Mouse (Mus musculus) kidney, postnatal 0 days (tissue): ENCODE data around the gene Klrg2. TPM values are rescaled to one million over a fixed set of nuclear protein-coding genes. Genes with fewer than 3 reads are reported as not detected.

Source experiments
- ATAC-seq: fragments of 200-750 bp; cut with Nextera tagmentation; replicated peaks from 2 replicates; pipeline ENCODE4 v1.8.0; 2017; ENCODE audit warnings: low read depth, moderate number of reproducible peaks, moderate TSS enrichment, moderate library complexity; ENCODE audit not compliant: low FRiP score
- DNase-seq: peaks from one replicate; pipeline ENCODE4 v3.0.0-alpha.2; 2016; ENCODE audit warnings: low spot score
- H3K27ac ChIP-seq: fragments of 300-500 bp; sonication (generic); 2 replicates; pipeline ENCODE4 v1.5.1; 2014; ENCODE audit warnings: mild to moderate bottlenecking
- H3K27me3 ChIP-seq: fragments of 300-500 bp; sonication (generic); 2 replicates; pipeline ENCODE4 v1.6.1; 2014; ENCODE audit warnings: low read length, mixed read lengths; ENCODE audit not compliant: insufficient read depth
- H3K36me3 ChIP-seq: fragments of 300-500 bp; sonication (generic); 2 replicates; pipeline ENCODE4 v1.6.1; 2014; ENCODE audit warnings: low read length, mixed read lengths; ENCODE audit not compliant: insufficient read depth
- H3K4me1 ChIP-seq: fragments of 300-500 bp; sonication (generic); replicated peaks from 2 replicates; pipeline ENCODE4 v1.6.1; 2014; ENCODE audit warnings: antibody characterized with exemption, low read length, mixed read lengths; ENCODE audit not compliant: insufficient read depth
- H3K4me2 ChIP-seq: fragments of 300-500 bp; sonication (generic); 2 replicates; pipeline ENCODE4 v1.6.1; 2014; ENCODE audit warnings: mild to moderate bottlenecking, low read length, moderate library complexity, mixed read lengths
- H3K4me3 ChIP-seq: fragments of 300-500 bp; sonication (generic); replicated peaks from 2 replicates; pipeline ENCODE4 v1.5.1; 2014; ENCODE audit warnings: low read depth, low read length
- H3K9ac ChIP-seq: fragments of 300-500 bp; sonication (generic); 2 replicates; pipeline ENCODE4 v1.6.1; 2014; ENCODE audit warnings: low read depth, low read length
- H3K9me3 ChIP-seq: fragments of 300-500 bp; sonication (generic); replicated peaks from 2 replicates; pipeline ENCODE4 v1.6.1; 2016; ENCODE audit warnings: low read length, inconsistent platforms, mixed read lengths
- CTCF ChIP-seq: IDR thresholded peaks from 2 replicates; pipeline ENCODE4 v1.5.1; 2016; ENCODE audit warnings: antibody characterized with exemption, low read depth, mild to moderate bottlenecking, moderate library complexity
- WGBS: fragments of 180-500 bp; shearing (Covaris S2); extraction: QIAGEN DNeasy Blood & Tissue Kit; methylation state at CpG from one replicate; pipeline ENCODE4 v1.1.7; 2014; 5-methylcytosine and 5-hydroxymethylcytosine counted together
- polyA plus RNA-seq: library from polyadenylated mRNA; unstranded; fragments of >200 nt; fragmentation: Nextera tagmentation; extraction: Ambion mirVana; gene quantifications from 2 replicates; pipeline ENCODE4 v1.2.1, GENCODE M21; 2015

Klrg2 gene
- polyA plus RNA-seq = 0.82 and 1.4 TPM in 2 replicates

GRCm38 (mm10) chr6:38636852-38637618 lies at the start of gene Klrg2:
Gene Klrg2 (minus strand): TSS chr6:38637242.
- peak; percentile 78 for DNase-seq
- no peaks in the 10 kb centered on the region for H3K36me3 ChIP-seq
- no peaks in the 10 kb centered on the region for H3K9me3 ChIP-seq
- peak within 1 kb of the TSS; percentile 99 for H3K4me2 ChIP-seq
- peak within 1 kb of the TSS; percentile 52 for H3K4me3 ChIP-seq
- H3K27me3 ChIP-seq = peaks cover 38% of the 10 kb centered on the region
- peak within 1 kb of the TSS; percentile 48 for H3K9ac ChIP-seq
- H3K4me1 ChIP-seq = peaks cover 5% of the 10 kb centered on the region; the same call in 1 of the 2 replicates
- ATAC-seq = peak; percentile 89
- 4% methylated on average over 59 of the region's 60 CpGs for WGBS
- no peak for TF ChIP-seq CTCF
- H3K27ac ChIP-seq = no peak within 1 kb of the TSS

DNA sequence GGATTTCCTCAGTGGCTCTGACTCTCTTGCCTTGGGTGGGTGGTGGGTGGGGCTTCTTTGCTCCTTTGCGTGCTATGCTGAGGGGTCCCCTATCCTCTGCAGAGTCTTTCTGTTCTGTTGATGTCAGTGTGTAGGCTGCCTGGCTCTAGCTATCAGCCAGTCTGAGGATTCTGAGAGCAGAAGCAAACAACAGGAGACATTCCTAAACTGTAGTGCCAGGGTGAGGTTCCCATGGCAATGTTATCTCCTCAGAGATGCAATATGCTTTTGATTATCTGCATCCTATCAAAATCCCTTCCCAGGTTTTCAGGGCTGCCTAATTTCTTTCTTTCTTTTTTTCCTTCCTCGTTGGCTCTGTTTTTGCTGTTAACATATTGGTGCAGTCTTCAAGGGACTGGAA lies 45.5 kb upstream of the Klrg2 start:
- H3K4me3 ChIP-seq = no peak overlapping the region
- H3K27me3 ChIP-seq = no peaks in the 10 kb centered on the region
- H3K9me3 ChIP-seq = no peaks in the 10 kb centered on the region
- 0 out of 2 replicates have a peak, but pooled peaks cover 2% of the 10 kb centered on the region for H3K36me3 ChIP-seq
- ATAC-seq = no peak
- 62% methylated on average over 2 of the region's 2 CpGs for WGBS
- no peak for TF ChIP-seq CTCF
- no peaks in the 10 kb centered on the region for H3K4me1 ChIP-seq
- H3K9ac ChIP-seq = no peak overlapping the region
- no peak overlapping the region for H3K4me2 ChIP-seq
- H3K27ac ChIP-seq = no peak overlapping the region
- no peak for DNase-seq

GRCm38 (mm10) chr6:38677629-38678028 lies 40.6 kb upstream of the Klrg2 start:
- no peak for TF ChIP-seq CTCF
- WGBS = 78% methylated on average over 9 of the region's 9 CpGs
- H3K9ac ChIP-seq = no peak overlapping the region

GRCm38 (mm10) chr6:38676723-38677122 lies 39.7 kb upstream of the Klrg2 start:
- Histone ChIP-seq H3K36me3 (no peaks in the 10 kb centered on the region), H3K27me3 (no peaks in the 10 kb centered on the region), H3K9me3 (no peaks in the 10 kb centered on the region), H3K4me2 (no peak overlapping the region), H3K4me1 (no peaks in the 10 kb centered on the region), H3K4me3 (no peak overlapping the region), H3K27ac (no peak overlapping the region), H3K9ac (no peak overlapping the region)
- ATAC-seq (no peak), DNase-seq (no peak)
- WGBS = 75% methylated on average over 14 of the region's 14 CpGs
- no peak for TF ChIP-seq CTCF

More at GRCm38 (mm10) chr6:38677629-38678028, 40.6 kb upstream of the Klrg2 start:
- no peak overlapping the region for H3K4me2 ChIP-seq
- H3K27me3 ChIP-seq = no peaks in the 10 kb centered on the region
- ATAC-seq (no peak), DNase-seq (no peak)
- no peak overlapping the region for H3K4me3 ChIP-seq
- H3K9me3 ChIP-seq = no peaks in the 10 kb centered on the region
- H3K36me3 ChIP-seq = no peaks in the 10 kb centered on the region
- no peaks in the 10 kb centered on the region for H3K4me1 ChIP-seq
- H3K27ac ChIP-seq = no peak overlapping the region

DNA sequence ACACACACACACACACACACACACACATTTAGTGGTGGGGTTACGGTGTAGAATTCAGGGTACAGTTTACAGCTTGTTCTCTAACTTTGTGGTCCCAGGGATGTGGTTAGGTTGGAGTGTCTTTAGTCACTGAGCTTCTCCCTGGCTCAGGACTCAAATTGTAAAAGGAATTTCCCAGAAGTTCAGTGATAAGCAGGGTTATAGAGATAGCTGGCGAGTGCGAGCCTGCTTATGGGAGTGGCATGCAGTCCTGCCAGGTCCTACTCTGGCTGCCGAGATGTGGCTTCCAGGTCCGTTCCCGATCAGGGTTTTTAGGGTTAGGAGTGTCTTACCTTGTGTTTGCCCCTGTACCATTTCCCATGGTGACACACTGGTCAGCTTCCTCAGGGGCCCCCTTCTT lies 39.2 kb upstream of the Klrg2 start:
- Histone ChIP-seq H3K27me3 (no peaks in the 10 kb centered on the region), H3K27ac (no peak overlapping the region), H3K9ac (no peak overlapping the region), H3K4me1 (no peaks in the 10 kb centered on the region), H3K9me3 (no peaks in the 10 kb centered on the region), H3K4me3 (no peak overlapping the region), H3K36me3 (no peaks in the 10 kb centered on the region), H3K4me2 (no peak overlapping the region)
- ATAC-seq = no peak
- no peak for DNase-seq
- TF ChIP-seq CTCF = no peak
- WGBS = 82% methylated on average over 6 of the region's 6 CpGs

DNA sequence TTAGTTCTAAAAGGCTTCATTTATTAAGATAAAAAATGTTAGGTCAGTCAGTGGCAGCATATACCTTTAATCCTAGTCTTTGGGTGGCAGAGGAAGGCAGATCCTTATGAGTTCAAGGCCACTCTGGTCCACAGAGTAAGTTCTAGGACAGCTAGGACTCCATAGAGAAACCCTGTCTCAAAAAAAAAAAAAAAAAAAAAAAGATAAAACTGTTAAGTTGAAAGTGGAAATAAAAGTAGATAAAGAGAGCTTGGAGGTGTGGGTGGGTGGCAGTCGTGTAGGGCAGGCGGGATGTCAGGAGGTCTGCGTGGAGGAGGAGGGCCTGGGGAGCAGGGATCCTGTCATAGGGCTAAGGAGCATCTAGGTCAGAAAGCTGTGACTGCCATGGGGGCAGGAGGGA lies 35.0 kb upstream of the Klrg2 start:
- DNase-seq = no peak
- H3K27me3 ChIP-seq = no peaks in the 10 kb centered on the region
- H3K36me3 ChIP-seq = no peaks in the 10 kb centered on the region
- H3K4me3 ChIP-seq = no peak overlapping the region
- H3K4me2 ChIP-seq = no peak overlapping the region
- no peak for TF ChIP-seq CTCF
- ATAC-seq = no peak
- H3K9me3 ChIP-seq = no peaks in the 10 kb centered on the region
- no peak overlapping the region for H3K27ac ChIP-seq
- WGBS = 79% methylated on average over 3 of the region's 3 CpGs
- H3K4me1 ChIP-seq = no peaks in the 10 kb centered on the region
- no peak overlapping the region for H3K9ac ChIP-seq
